Mouse (Mus musculus): ENCODE measurements around the gene Esyt1.
A peak's percentile ranks its signal among the peaks of the same experiment; 100 is the strongest.
"Not testable (repeated sequence)": the region's sequence is repeated elsewhere in the genome, so short reads cannot be mapped to it uniquely, and the experiment has no call there.

Esyt1 gene

GRCm38 (mm10) chr10:128538340-128538870 lies 12.7 kb upstream of the Esyt1 start:
- DNase-seq (ENCODE audit: low spot score in 2 of 2), result no peak

GRCm38 (mm10) chr10:128536266-128536940 lies 10.7 kb upstream of the Esyt1 start:
- peak; percentile 85 to 90 for DNase-seq (ENCODE audit: low spot score in 2 of 2)

GRCm38 (mm10) chr10:128535624-128536265 lies 10.1 kb upstream of the Esyt1 start:
- no peak for DNase-seq (ENCODE audit: low spot score in 2 of 2)

- no peak for DNase-seq (ENCODE audit: low spot score in 2 of 2)
Observed at GRCm38 (mm10) chr10:128535206-128535605, 9.5 kb upstream of the Esyt1 start.

- DNase-seq (ENCODE audit: low spot score in 2 of 2), result no peak
Observed at GRCm38 (mm10) chr10:128526366-128527356, 990 bp upstream of the Esyt1 start.

- DNase-seq (ENCODE audit: low spot score in 2 of 2), result peak; percentile 44 to 48
Observed at GRCm38 (mm10) chr10:128524732-128525662, 674 bp downstream of the Esyt1 start.

GRCm38 (mm10) chr10:128524111-128524731 lies 1.4 kb downstream of the Esyt1 start:
- no peak for DNase-seq (ENCODE audit: low spot score in 2 of 2)

GRCm38 (mm10) chr10:128522351-128522750 lies 3.3 kb downstream of the Esyt1 start:
- no peak for DNase-seq (ENCODE audit: low spot score in 2 of 2)

GRCm38 (mm10) chr10:128520591-128520990 lies 5.1 kb downstream of the Esyt1 start:
- DNase-seq (ENCODE audit: low spot score in 2 of 2), result no peak

- DNase-seq (ENCODE audit: low spot score in 2 of 2), result peak in 1 of 2 experiments; percentile 55
Observed at GRCm38 (mm10) chr10:128518833-128519232, 6.8 kb downstream of the Esyt1 start.

- no peak for DNase-seq (ENCODE audit: low spot score in 2 of 2)
Observed at GRCm38 (mm10) chr10:128516677-128517076, 9.0 kb downstream of the Esyt1 start.

- DNase-seq (ENCODE audit: low spot score in 2 of 2), result no peak
Observed at GRCm38 (mm10) chr10:128516029-128516428, 9.6 kb downstream of the Esyt1 start.

- DNase-seq (ENCODE audit: low spot score in 2 of 2), result no peak
Observed at GRCm38 (mm10) chr10:128515044-128515443, 10.6 kb downstream of the Esyt1 start.

- DNase-seq (ENCODE audit: low spot score in 2 of 2), result no peak
Observed at GRCm38 (mm10) chr10:128511761-128512160, 13.9 kb downstream of the Esyt1 start.

- no peak for DNase-seq (ENCODE audit: low spot score in 2 of 2)
Observed at GRCm38 (mm10) chr10:128511189-128511588, 14.5 kb downstream of the Esyt1 start.

GRCm38 (mm10) chr10:128510301-128510700 lies 15.4 kb downstream of the Esyt1 start:
- no peak for DNase-seq (ENCODE audit: low spot score in 2 of 2)

- DNase-seq (ENCODE audit: low spot score in 2 of 2), result no peak
Observed at GRCm38 (mm10) chr10:128509831-128510230, 15.8 kb downstream of the Esyt1 start.

GRCm38 (mm10) chr10:128509203-128509602 lies 16.5 kb downstream of the Esyt1 start:
- DNase-seq (ENCODE audit: low spot score in 2 of 2), result no peak

GRCm38 (mm10) chr10:128508260-128508659 lies 17.4 kb downstream of the Esyt1 start:
- no peak for DNase-seq (ENCODE audit: low spot score in 2 of 2)

GRCm38 (mm10) chr10:128505974-128506373 lies 19.7 kb downstream of the Esyt1 start:
- DNase-seq (ENCODE audit: low spot score in 2 of 2), result no peak

- not testable (repeated sequence) for DNase-seq (ENCODE audit: low spot score in 2 of 2)
Observed at GRCm38 (mm10) chr10:128505371-128505667, 20.4 kb downstream of the Esyt1 start.

Data from urinary bladder, postnatal 36 days (tissue).